Mouse (Mus musculus) embryonic facial prominence, embryonic 14.5 days (tissue): ENCODE measurements around the gene N4bp2l1. TPM values are rescaled to one million over a fixed set of nuclear protein-coding genes. Genes with fewer than 3 reads are reported as not detected.
A peak's percentile ranks its signal among the peaks of the same experiment; 100 is the strongest.

Experiments used
- ATAC-seq: fragments of 200-750 bp; cut with Nextera tagmentation; 2 replicates; pipeline ENCODE4 v1.8.0; 2017; ENCODE audit warnings: low read depth, moderate number of reproducible peaks, moderate TSS enrichment
- DNase-seq: peaks from one replicate; pipeline ENCODE4 v3.0.0-alpha.2; 2015; ENCODE audit warnings: low spot score
- H3K27ac ChIP-seq: fragments of 300-500 bp; sonication (generic); replicated peaks from 2 replicates; pipeline ENCODE4 v1.5.1; 2014; ENCODE audit warnings: low read depth, mild to moderate bottlenecking, low read length, moderate library complexity
- H3K27me3 ChIP-seq: fragments of 300-500 bp; sonication (generic); replicated peaks from 2 replicates; pipeline ENCODE4 v1.6.1; 2014; ENCODE audit warnings: low read length; ENCODE audit not compliant: control insufficient read depth, insufficient read depth
- H3K36me3 ChIP-seq: fragments of 300-500 bp; sonication (generic); 2 replicates; pipeline ENCODE4 v1.6.1; 2014; ENCODE audit warnings: low read length, mixed read lengths; ENCODE audit not compliant: control insufficient read depth, insufficient read depth
- H3K4me1 ChIP-seq: fragments of 300-500 bp; sonication (generic); 2 replicates; pipeline ENCODE4 v1.6.1; 2014; ENCODE audit warnings: antibody characterized with exemption, low read length; ENCODE audit not compliant: control insufficient read depth, insufficient read depth
- H3K4me2 ChIP-seq: fragments of 300-500 bp; sonication (generic); 2 replicates; pipeline ENCODE4 v1.6.1; 2014; ENCODE audit warnings: low read depth, mild to moderate bottlenecking, low read length, moderate library complexity, mixed read lengths
- H3K4me3 ChIP-seq: fragments of 300-500 bp; sonication (generic); 2 replicates; pipeline ENCODE4 v1.5.1; 2014; ENCODE audit warnings: low read depth, mild to moderate bottlenecking, low read length
- H3K9ac ChIP-seq: fragments of 300-500 bp; sonication (generic); 2 replicates; pipeline ENCODE4 v1.6.1; 2014; ENCODE audit warnings: low read depth, mild to moderate bottlenecking, low read length, moderate library complexity, mixed read lengths
- H3K9me3 ChIP-seq: fragments of 300-500 bp; sonication (generic); 2 replicates; pipeline ENCODE4 v1.6.1; 2016; ENCODE audit warnings: low read length; ENCODE audit not compliant: control insufficient read depth
- WGBS: fragments of 180-500 bp; shearing (Covaris S2); extraction: QIAGEN DNeasy Blood & Tissue Kit; methylation state at CpG from one replicate; pipeline ENCODE4 v1.1.7; 2014; 5-methylcytosine and 5-hydroxymethylcytosine counted together
- polyA plus RNA-seq: library from polyadenylated mRNA; unstranded; fragments of >200 nt; fragmentation: Nextera tagmentation; extraction: Ambion mirVana; gene quantifications from 2 replicates; pipeline ENCODE4 v1.2.1, GENCODE M21; 2014

N4bp2l1 gene
- polyA plus RNA-seq, 1 experiment from 2014 or later: 4.7 TPM

DNA sequence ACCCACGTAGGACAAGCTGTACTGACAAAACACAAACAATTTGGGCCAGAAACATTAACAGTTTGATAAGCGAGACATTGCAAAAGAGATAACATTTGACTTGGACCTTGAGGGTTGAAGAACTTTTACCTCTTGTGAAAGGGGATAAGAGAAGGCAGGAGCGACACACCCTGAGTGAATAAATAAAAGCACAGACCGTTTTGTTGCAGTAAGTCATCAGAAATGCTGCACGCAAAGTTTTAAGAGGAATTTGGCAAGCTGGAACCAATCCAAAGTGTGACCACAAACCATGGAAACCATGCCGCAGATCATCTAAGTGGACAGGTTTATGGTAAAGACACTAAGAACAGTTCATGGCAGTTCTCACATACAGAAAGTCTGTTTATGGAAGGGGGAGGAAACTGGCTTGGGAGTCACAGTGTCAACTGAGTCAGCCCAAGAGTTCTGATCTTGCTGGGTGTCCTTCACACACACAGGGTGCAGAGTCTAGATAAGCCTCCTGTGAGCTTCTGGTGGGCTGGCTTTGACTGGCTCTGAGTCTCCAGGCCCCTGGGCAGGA, 18.3 kb downstream of the N4bp2l1 start:
- H3K4me2 ChIP-seq: no peak overlapping the region
- H3K9me3 ChIP-seq: no peaks in the 10 kb centered on the region
- no peak overlapping the region for H3K9ac ChIP-seq
- no peaks in the 10 kb centered on the region for H3K27me3 ChIP-seq
- no peak overlapping the region for H3K27ac ChIP-seq
- no peak for ATAC-seq
- no peaks in the 10 kb centered on the region for H3K36me3 ChIP-seq
- H3K4me3 ChIP-seq: no peak overlapping the region
- no peaks in the 10 kb centered on the region for H3K4me1 ChIP-seq
- 59% methylated on average over 6 of the region's 6 CpGs for WGBS
- DNase-seq: no peak

DNA sequence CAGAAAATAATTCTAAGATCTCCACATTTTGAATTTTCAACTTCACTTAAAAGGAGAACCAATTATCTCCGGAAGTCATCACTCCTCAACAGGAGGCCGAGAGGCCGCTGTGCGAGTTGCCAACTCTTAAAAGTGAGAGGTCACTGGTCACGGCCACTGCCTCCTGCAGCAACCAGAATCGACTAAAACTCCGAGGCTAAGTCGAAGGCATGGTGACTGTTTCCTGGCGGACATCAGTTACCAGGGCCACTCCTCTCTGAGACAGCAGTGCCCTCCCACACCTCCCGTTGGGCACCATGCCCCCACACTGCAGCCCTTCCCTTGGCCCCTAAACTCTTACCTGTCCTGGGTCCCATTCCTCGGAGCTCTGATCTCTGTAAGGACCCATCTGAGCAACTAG, 20.2 kb downstream of the N4bp2l1 start:
- no peak for DNase-seq
- Histone ChIP-seq H3K4me2 (no peak overlapping the region), H3K9ac (no peak overlapping the region), H3K27ac (no peak overlapping the region), H3K36me3 (peaks cover 10% of the 10 kb centered on the region; the same call in 1 of the 2 replicates), H3K27me3 (no peaks in the 10 kb centered on the region), H3K9me3 (no peaks in the 10 kb centered on the region), H3K4me1 (no peaks in the 10 kb centered on the region), H3K4me3 (no peak overlapping the region)
- no peak for ATAC-seq
- 84% methylated on average over 11 of the region's 11 CpGs for WGBS

DNA sequence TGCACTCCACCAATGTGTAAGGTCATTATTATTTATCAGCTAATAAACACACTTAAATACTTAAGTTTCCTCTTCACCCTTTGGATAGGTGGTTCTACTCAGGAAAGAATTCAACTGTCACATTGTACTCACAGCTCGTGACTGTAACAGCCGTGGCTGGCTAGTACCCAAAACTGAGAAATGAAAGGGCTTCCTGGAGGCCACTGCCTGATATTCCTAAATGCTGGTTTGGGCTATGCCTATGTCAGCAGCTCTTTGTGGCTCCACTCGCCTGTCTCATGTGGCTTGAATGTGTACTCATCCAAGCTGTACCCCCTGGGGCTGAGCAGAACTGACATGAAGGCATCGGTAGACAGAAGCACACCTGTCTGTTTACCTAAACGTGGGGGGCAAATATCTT, 22.1 kb downstream of the N4bp2l1 start:
- Histone ChIP-seq H3K9ac (no peak overlapping the region), H3K4me1 (no peaks in the 10 kb centered on the region), H3K27ac (no peak overlapping the region), H3K27me3 (no peaks in the 10 kb centered on the region), H3K4me2 (no peak overlapping the region), H3K9me3 (no peaks in the 10 kb centered on the region), H3K36me3 (peaks cover 14% of the 10 kb centered on the region; the same call in 1 of the 2 replicates), H3K4me3 (no peak overlapping the region)
- DNase-seq (no peak), ATAC-seq (no peak)
- whole genome bisulfite sequencing: 71% methylated on average over 5 of the region's 5 CpGs

DNA sequence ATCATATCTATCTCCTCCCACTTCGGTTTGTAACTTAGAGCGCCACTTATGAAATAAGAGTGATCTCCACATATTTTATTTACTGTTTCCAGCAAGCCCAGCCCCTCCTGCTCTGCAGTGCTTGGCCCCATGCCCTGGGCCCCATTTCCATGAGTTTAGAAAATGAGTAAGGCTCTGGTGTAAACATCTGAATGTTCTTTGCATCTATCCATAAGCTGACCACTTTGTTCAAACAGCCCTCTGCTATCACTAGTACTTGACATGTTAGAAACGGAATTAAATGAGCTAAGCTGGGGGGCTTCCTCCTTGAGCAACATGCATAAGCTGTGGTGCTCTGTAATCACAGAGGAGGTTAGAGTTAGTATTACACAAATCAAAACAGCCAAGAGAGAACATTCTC, 22.6 kb downstream of the N4bp2l1 start:
- Histone ChIP-seq H3K4me3 (no peak overlapping the region), H3K4me1 (no peaks in the 10 kb centered on the region), H3K27ac (no peak overlapping the region), H3K9ac (no peak overlapping the region), H3K36me3 (peaks cover 14% of the 10 kb centered on the region), H3K9me3 (no peaks in the 10 kb centered on the region), H3K4me2 (no peak overlapping the region), H3K27me3 (no peaks in the 10 kb centered on the region)
- ATAC-seq (no peak), DNase-seq (no peak)
- WGBS: 84% methylated on average over 3 of the region's 3 CpGs

DNA sequence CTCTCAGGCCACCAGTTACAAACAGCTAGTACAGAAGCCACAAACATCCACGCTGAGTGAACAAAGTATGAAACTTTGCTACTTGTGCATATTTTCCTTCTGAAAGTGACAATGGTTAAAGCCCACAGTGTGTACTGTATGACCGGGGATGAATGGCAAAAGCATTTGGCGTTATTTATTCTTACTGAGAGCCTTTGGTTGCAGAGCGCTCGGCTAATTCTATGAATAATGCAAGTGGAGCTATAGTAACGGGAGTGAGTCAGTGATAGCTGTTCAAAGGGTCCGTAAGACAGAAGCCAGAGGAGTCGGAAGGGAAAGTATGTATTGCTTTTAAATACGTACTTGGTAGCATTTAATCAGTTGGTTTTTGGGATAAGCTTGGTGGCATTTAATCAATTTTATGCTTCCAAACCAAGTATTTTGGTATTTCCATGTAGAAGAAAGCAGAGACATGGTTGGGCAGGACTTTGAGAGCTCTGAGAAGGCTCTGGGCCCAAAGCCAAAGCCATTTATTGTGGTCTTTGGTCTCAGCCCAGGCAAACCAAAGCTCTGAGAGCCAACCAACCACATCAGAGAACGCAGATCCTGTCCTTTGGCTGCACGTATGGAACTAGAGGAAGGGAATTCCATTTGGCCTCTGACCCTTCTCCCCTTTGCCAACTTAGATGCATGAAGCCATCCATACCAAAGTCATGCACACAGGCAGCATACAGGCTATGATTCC, 26.3 kb downstream of the N4bp2l1 start:
- H3K4me2 ChIP-seq: no peak overlapping the region
- DNase-seq (peak; percentile 80), ATAC-seq (no peak)
- H3K4me3 ChIP-seq: no peak overlapping the region
- H3K36me3 ChIP-seq: peaks cover 45% of the 10 kb centered on the region
- no peaks in the 10 kb centered on the region for H3K9me3 ChIP-seq
- no peak overlapping the region for H3K27ac ChIP-seq
- H3K27me3 ChIP-seq: no peaks in the 10 kb centered on the region
- H3K9ac ChIP-seq: no peak overlapping the region
- no peaks in the 10 kb centered on the region for H3K4me1 ChIP-seq
- WGBS: 83% methylated on average over 11 of the region's 11 CpGs

DNA sequence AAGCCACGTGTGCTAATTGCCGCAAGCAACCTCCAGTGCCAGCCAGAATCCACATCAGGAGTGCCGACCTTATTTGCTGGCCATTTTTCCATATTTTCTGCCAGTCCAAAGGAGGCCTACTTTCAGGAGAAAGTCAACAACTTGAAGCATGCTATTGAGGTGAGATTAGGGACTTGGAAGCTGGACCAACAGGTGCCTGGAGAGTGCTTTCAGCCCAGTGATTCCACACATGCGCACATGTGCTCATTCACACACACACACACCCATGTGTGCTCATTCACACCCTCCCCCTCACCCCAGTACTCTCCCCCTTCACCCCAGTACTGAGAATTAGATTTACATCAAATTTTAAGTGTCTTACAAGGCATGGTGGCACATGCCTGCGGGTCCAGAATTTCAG, 30.0 kb downstream of the N4bp2l1 start:
- Histone ChIP-seq H3K36me3 (peaks cover 49% of the 10 kb centered on the region), H3K4me3 (no peak overlapping the region)
- WGBS: 89% methylated on average over 5 of the region's 5 CpGs

DNA sequence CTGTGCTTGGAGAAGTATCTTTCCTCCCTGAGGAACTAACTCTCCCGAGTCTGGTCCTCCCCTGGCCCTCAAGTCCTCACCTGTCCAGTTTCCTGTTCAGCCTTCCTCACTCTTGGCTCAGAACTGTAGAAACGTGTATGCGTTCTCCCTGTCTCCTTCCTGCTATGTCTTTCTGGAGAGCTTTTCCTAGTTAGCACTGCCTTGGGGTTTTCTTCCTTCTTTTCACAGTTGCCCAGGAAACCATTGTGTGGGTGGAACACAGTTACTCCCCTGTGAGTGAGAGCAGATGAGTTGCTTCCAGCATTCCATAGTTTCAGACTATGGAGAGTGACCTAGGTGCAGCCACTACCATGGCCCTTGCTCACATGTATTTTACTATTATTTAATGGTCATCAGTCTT, 30.8 kb downstream of the N4bp2l1 start:
- Histone ChIP-seq H3K27ac (no peak overlapping the region), H3K9me3 (no peaks in the 10 kb centered on the region), H3K36me3 (peaks cover 52% of the 10 kb centered on the region), H3K4me1 (no peaks in the 10 kb centered on the region), H3K27me3 (no peaks in the 10 kb centered on the region), H3K4me3 (no peak overlapping the region), H3K4me2 (no peak overlapping the region), H3K9ac (no peak overlapping the region)
- WGBS: 69% methylated on average over 3 of the region's 3 CpGs
- no peak for DNase-seq
- no peak for ATAC-seq

More for the DNA sequence above, 30.0 kb downstream of the N4bp2l1 start:
- Histone ChIP-seq H3K27ac (no peak overlapping the region), H3K4me1 (no peaks in the 10 kb centered on the region), H3K27me3 (no peaks in the 10 kb centered on the region), H3K9me3 (no peaks in the 10 kb centered on the region), H3K9ac (no peak overlapping the region), H3K4me2 (no peak overlapping the region)
- DNase-seq: no peak
- ATAC-seq: no peak

DNA sequence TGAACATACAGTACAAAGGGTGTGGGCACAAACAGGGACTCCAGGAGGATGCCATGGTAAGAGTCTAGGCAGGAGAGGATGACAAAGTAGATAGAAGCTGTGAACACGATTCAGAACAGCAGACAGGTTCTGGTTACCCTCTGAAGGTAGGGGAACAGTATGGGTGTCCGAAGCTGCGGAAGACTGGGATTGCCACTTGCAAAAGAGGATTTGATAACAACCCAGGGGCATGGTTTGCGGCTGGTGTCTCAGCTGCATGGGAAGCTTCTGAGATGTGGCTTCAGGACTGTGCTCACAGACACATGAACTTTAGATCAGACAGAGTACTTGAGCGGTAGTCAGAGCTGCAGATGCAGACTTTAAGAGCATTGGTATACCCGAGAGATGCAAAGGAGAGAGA, 32.6 kb downstream of the N4bp2l1 start:
- H3K4me1 ChIP-seq: no peaks in the 10 kb centered on the region
- 92% methylated on average over 6 of the region's 6 CpGs for WGBS
- DNase-seq (no peak), ATAC-seq (no peak)
- H3K4me3 ChIP-seq: no peak overlapping the region
- H3K9ac ChIP-seq: no peak overlapping the region
- no peaks in the 10 kb centered on the region for H3K9me3 ChIP-seq
- no peak overlapping the region for H3K4me2 ChIP-seq
- H3K27me3 ChIP-seq: no peaks in the 10 kb centered on the region
- H3K36me3 ChIP-seq: peaks cover 69% of the 10 kb centered on the region
- no peak overlapping the region for H3K27ac ChIP-seq

DNA sequence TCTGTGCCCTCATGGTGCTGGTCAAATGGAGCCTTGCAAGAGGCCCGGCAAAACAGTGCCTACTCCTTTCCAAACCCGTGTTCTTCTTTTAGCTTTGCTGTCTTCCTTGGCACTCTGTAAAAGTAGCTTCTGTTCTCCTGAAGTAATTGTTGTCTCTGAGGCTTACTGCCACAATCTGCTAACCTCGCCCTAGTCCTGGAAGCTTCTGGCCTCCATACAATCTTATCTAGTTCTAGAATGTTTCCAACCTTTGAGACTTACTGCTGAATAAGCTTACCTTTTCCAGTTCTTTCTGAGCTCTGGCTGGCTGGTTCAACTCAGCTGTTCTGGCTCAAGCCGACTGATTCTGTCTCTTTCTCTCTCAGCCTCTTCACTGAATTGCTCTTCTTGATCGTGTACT, 35.2 kb downstream of the N4bp2l1 start:
- no peak overlapping the region for H3K9ac ChIP-seq
- peaks cover 68% of the 10 kb centered on the region for H3K36me3 ChIP-seq
- no peaks in the 10 kb centered on the region for H3K4me1 ChIP-seq
- H3K4me3 ChIP-seq: no peak overlapping the region
- H3K27me3 ChIP-seq: no peaks in the 10 kb centered on the region
- H3K4me2 ChIP-seq: no peak overlapping the region
- DNase-seq (no peak), ATAC-seq (no peak)
- WGBS: 93% methylated on average over 5 of the region's 5 CpGs
- H3K9me3 ChIP-seq: no peaks in the 10 kb centered on the region
- H3K27ac ChIP-seq: no peak overlapping the region
